Mouse (Mus musculus) MEL (cell line): ENCODE results near the gene Atp8b4.

Source experiments
- CHD2 ChIP-seq: IDR thresholded peaks from 2 replicates; pipeline ENCODE4 v1.6.1; 2011; ENCODE audit warnings: low read length, improper control_type of control experiment
- CTCF ChIP-seq, 3 experiments: IDR thresholded peaks in 2 of 3; conservative IDR thresholded peaks in 1 of 3; 2 replicates each; pipeline ENCODE4 v1.5.1; 2011 to 2012; ENCODE audit warnings: low read length in 3 of 3, low read depth in 2 of 3, mild to moderate bottlenecking in 2 of 3, improper control_type of control experiment in 1 of 3, inconsistent platforms in 1 of 3, mixed read lengths in 1 of 3, moderate library complexity in 1 of 3; ENCODE audit not compliant: control insufficient read depth in 1 of 3, insufficient read depth in 1 of 3, poor library complexity in 1 of 3, severe bottlenecking in 1 of 3
- EP300 ChIP-seq, 2 experiments: IDR thresholded peaks; 2 replicates each; pipeline ENCODE4 v1.6.1; 2011; ENCODE audit warnings: improper control_type of control experiment in 2 of 2, low read length in 2 of 2, low read depth in 1 of 2, mild to moderate bottlenecking in 1 of 2
- HCFC1 ChIP-seq: IDR thresholded peaks from 2 replicates; pipeline ENCODE4 v1.6.1; 2012; ENCODE audit warnings: low read depth, mild to moderate bottlenecking, inconsistent platforms, low read length, improper control_type of control experiment, moderate library complexity
- JUND ChIP-seq: IDR thresholded peaks from 2 replicates; pipeline ENCODE4 v1.6.1; 2011; ENCODE audit warnings: low read depth, mild to moderate bottlenecking, improper control_type of control experiment, low read length
- MAZ ChIP-seq: IDR thresholded peaks from 2 replicates; pipeline ENCODE4 v1.6.1; 2012; ENCODE audit warnings: low read depth, mild to moderate bottlenecking, inconsistent platforms, low read length, improper control_type of control experiment
- MYC ChIP-seq: IDR thresholded peaks from 2 replicates; pipeline ENCODE4 v1.6.1; 2011; ENCODE audit warnings: low read depth, mild to moderate bottlenecking, low read length, improper control_type of control experiment, moderate library complexity
- POLR2A ChIP-seq, 2 experiments: IDR thresholded peaks; 2 replicates each; pipeline ENCODE4 v1.6.1; 2011 to 2012; ENCODE audit warnings: low read length in 2 of 2, mild to moderate bottlenecking in 2 of 2, control low read depth in 1 of 2, improper control_type of control experiment in 1 of 2, low read depth in 1 of 2, moderate library complexity in 1 of 2; ENCODE audit not compliant: control insufficient read depth in 1 of 2, insufficient read depth in 1 of 2, poor library complexity in 1 of 2
- RAD21 ChIP-seq: IDR thresholded peaks from 2 replicates; pipeline ENCODE4 v1.6.1; 2011; ENCODE audit warnings: mild to moderate bottlenecking, low read depth, low read length, improper control_type of control experiment
- SIN3A ChIP-seq: IDR thresholded peaks from 2 replicates; pipeline ENCODE4 v1.6.1; 2012; ENCODE audit warnings: low read length, improper control_type of control experiment, inconsistent platforms
- TAL1 ChIP-seq: IDR thresholded peaks from 2 replicates; pipeline ENCODE4 v1.6.1; 2012; ENCODE audit warnings: mild to moderate bottlenecking, inconsistent platforms, low read length, moderate library complexity, mixed read lengths
- TBP ChIP-seq: IDR thresholded peaks from 2 replicates; pipeline ENCODE4 v1.8.0; 2011; ENCODE audit warnings: low read depth, low read length, improper control_type of control experiment
- USF1 ChIP-seq: IDR thresholded peaks from 2 replicates; pipeline ENCODE4 v1.6.1; 2014; ENCODE audit warnings: low read depth, mild to moderate bottlenecking, inconsistent platforms, low read length, improper control_type of control experiment, moderate library complexity

GRCm38 (mm10) chr2:126432481-126433066, 67.9 kb downstream of the Atp8b4 start:
- TF ChIP-seq MAZ, result no peak
- TF ChIP-seq HCFC1, result no peak
- no peak for TF ChIP-seq POLR2A (IDR thresholded peaks at IDR 0.05; ENCODE audit: control insufficient read depth in 1 of 2, insufficient read depth in 1 of 2, low read depth in 1 of 2, low read length in 2 of 2, poor library complexity in 1 of 2)
- no peak for TF ChIP-seq EP300 (IDR thresholded peaks at IDR 0.05; ENCODE audit: low read depth in 1 of 2, low read length in 2 of 2)
- TF ChIP-seq TAL1, result no peak
- no peak for TF ChIP-seq TBP
- no peak for TF ChIP-seq CTCF (IDR thresholded peaks at IDR 0.05 in 2 of 3, conservative IDR thresholded peaks at IDR 0.05 in 1 of 3; ENCODE audit: control insufficient read depth in 1 of 3, insufficient read depth in 1 of 3, low read depth in 2 of 3, low read length in 3 of 3, poor library complexity in 1 of 3, severe bottlenecking in 1 of 3)
- no peak for TF ChIP-seq USF1
- no peak for TF ChIP-seq MYC
- no peak for TF ChIP-seq RAD21
- TF ChIP-seq JUND, result no peak
- no peak for TF ChIP-seq SIN3A
- TF ChIP-seq CHD2, result no peak
